Mouse (Mus musculus) lung, postnatal 0 days (tissue): ENCODE results near the gene Aldh1l1. TPM values are rescaled to one million over a fixed set of nuclear protein-coding genes. Genes with fewer than 3 reads are reported as not detected.

ENCODE experiments used
- ATAC-seq: fragments of 200-750 bp; cut with Nextera tagmentation; 2 replicates; pipeline ENCODE4 v1.8.0; 2017; ENCODE audit warnings: moderate library complexity
- DNase-seq: peaks from one replicate; pipeline ENCODE4 v3.0.0-alpha.2; 2016; ENCODE audit warnings: low spot score
- H3K27ac ChIP-seq: fragments of 300-500 bp; sonication (generic); 2 replicates; pipeline ENCODE4 v1.5.1; 2014; ENCODE audit warnings: antibody characterized with exemption, mild to moderate bottlenecking, low read length, mixed read lengths
- H3K27me3 ChIP-seq: fragments of 300-500 bp; sonication (generic); replicated peaks from 2 replicates; pipeline ENCODE4 v1.6.1; 2014; ENCODE audit warnings: low read length, mixed read lengths; ENCODE audit not compliant: insufficient read depth
- H3K36me3 ChIP-seq: fragments of 300-500 bp; sonication (generic); 2 replicates; pipeline ENCODE4 v1.6.1; 2014; ENCODE audit warnings: low read length, mixed read lengths; ENCODE audit not compliant: insufficient read depth
- H3K4me1 ChIP-seq: fragments of 300-500 bp; sonication (generic); 2 replicates; pipeline ENCODE4 v1.6.1; 2014; ENCODE audit warnings: antibody characterized with exemption, low read depth, low read length, mixed read lengths; ENCODE audit not compliant: insufficient read depth
- H3K4me2 ChIP-seq: fragments of 300-500 bp; sonication (generic); replicated peaks from 2 replicates; pipeline ENCODE4 v1.6.1; 2014; ENCODE audit warnings: low read depth, mild to moderate bottlenecking, low read length, moderate library complexity, mixed read lengths
- H3K4me3 ChIP-seq: fragments of 300-500 bp; sonication (generic); 2 replicates; pipeline ENCODE4 v1.5.1; 2014; ENCODE audit warnings: low read depth, low read length
- H3K9ac ChIP-seq: fragments of 300-500 bp; sonication (generic); replicated peaks from 2 replicates; pipeline ENCODE4 v1.6.1; 2014; ENCODE audit warnings: low read depth, mild to moderate bottlenecking
- H3K9me3 ChIP-seq: fragments of 300-500 bp; sonication (generic); 2 replicates; pipeline ENCODE4 v1.6.1; 2016; ENCODE audit warnings: low read length, mixed read lengths
- CTCF ChIP-seq: IDR thresholded peaks from 2 replicates; pipeline ENCODE4 v1.5.1; 2016; ENCODE audit warnings: antibody characterized with exemption, mild to moderate bottlenecking
- EP300 ChIP-seq: IDR thresholded peaks from 2 replicates; pipeline ENCODE4 v1.6.1; 2016; ENCODE audit warnings: antibody characterized with exemption, mild to moderate bottlenecking, control low read depth
- WGBS: fragments of 180-500 bp; shearing (Covaris S2); extraction: QIAGEN DNeasy Blood & Tissue Kit; methylation state at CpG from one replicate; pipeline ENCODE4 v1.1.7; 2014; 5-methylcytosine and 5-hydroxymethylcytosine counted together
- polyA plus RNA-seq: library from polyadenylated mRNA; unstranded; fragments of >200 nt; fragmentation: Nextera tagmentation; extraction: Ambion mirVana; gene quantifications from 2 replicates; pipeline ENCODE4 v1.2.1, GENCODE M21; 2015

The Aldh1l1 gene
- polyA plus RNA-seq, 1 experiment from 2014 or later = 4.8 TPM

DNA sequence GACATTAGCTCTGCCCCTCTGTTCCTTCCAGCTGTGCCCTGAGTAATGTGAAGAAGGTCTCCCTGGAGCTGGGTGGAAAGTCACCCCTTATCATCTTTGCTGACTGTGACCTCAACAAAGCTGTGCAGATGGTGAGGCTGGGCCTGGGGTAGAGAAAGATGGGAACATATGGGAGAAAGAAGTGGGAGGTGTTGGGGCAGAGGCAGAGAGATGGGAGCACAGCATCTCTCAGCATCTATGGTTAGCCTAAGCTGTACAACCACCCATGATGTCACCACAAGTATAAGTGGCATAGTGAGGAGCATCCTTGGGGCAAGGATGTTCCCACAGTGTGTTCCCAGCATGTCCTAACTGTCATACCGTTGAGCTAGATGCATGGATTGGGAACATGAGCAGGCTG lies 104.5 kb downstream of the Aldh1l1 start:
- WGBS = 100% methylated on average over 1 of the region's 1 CpGs
- no peak overlapping the region for H3K9ac ChIP-seq
- no peaks in the 10 kb centered on the region for H3K27me3 ChIP-seq
- ATAC-seq (no peak), DNase-seq (no peak)
- H3K9me3 ChIP-seq = no peaks in the 10 kb centered on the region
- H3K4me3 ChIP-seq = no peak overlapping the region
- no peak overlapping the region for H3K4me2 ChIP-seq
- no peaks in the 10 kb centered on the region for H3K4me1 ChIP-seq
- no peaks in the 10 kb centered on the region for H3K36me3 ChIP-seq
- TF ChIP-seq CTCF (no peak), EP300 (no peak)
- H3K27ac ChIP-seq = no peak overlapping the region

DNA sequence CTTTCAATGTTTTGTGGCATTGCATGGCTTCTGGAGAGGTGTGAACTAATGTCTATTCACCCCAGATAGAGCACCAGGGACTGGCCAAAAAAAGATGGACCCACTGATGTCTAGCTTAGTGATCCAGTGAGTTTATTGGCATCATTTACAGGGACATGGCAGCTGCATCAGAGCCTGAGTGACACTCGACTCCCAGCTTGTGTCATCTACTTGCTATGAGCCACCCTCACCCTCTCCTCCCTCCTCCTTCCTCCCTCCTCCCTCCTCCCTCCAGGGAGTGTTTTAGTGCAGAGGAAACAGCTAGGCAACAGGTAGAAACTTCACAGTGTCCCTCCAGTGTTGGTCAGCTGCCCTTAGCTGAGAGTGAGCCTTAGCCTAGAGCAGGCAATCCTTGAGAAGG lies 108.7 kb downstream of the Aldh1l1 start:
- no peak for TF ChIP-seq EP300
- TF ChIP-seq CTCF = no peak
- ATAC-seq (no peak), DNase-seq (no peak)
- Histone ChIP-seq H3K9me3 (no peaks in the 10 kb centered on the region), H3K27me3 (no peaks in the 10 kb centered on the region), H3K27ac (no peak overlapping the region), H3K9ac (no peak overlapping the region), H3K36me3 (no peaks in the 10 kb centered on the region), H3K4me1 (no peaks in the 10 kb centered on the region), H3K4me3 (no peak overlapping the region), H3K4me2 (no peak overlapping the region)
- WGBS = 71% methylated on average over 1 of the region's 1 CpGs

DNA sequence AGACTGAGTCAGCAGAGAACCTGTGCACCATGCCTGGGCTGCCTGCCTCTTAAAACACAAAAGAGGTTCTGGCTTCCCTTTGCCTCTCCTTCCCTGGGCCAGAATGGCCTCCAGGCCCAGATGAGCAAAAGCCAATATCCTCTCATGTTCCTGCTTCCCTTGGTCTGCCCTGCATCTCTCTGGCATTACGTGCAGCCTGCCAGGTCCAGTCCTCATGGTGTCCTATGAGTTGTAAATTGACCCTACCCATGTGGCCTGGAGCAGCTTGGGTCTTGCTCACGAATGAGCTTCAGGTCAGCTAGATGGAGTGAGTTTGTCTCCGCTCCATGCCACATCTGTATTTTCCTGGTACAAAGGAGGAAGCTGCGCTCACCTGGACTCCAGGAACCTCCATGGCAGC lies 110.8 kb downstream of the Aldh1l1 start:
- Histone ChIP-seq H3K27me3 (no peaks in the 10 kb centered on the region), H3K9me3 (no peaks in the 10 kb centered on the region), H3K4me1 (no peaks in the 10 kb centered on the region), H3K4me2 (no peak overlapping the region), H3K36me3 (no peaks in the 10 kb centered on the region), H3K4me3 (no peak overlapping the region), H3K27ac (no peak overlapping the region), H3K9ac (no peak overlapping the region)
- DNase-seq = no peak
- 78% methylated on average over 4 of the region's 4 CpGs for WGBS
- no peak for TF ChIP-seq EP300
- ATAC-seq = no peak

DNA sequence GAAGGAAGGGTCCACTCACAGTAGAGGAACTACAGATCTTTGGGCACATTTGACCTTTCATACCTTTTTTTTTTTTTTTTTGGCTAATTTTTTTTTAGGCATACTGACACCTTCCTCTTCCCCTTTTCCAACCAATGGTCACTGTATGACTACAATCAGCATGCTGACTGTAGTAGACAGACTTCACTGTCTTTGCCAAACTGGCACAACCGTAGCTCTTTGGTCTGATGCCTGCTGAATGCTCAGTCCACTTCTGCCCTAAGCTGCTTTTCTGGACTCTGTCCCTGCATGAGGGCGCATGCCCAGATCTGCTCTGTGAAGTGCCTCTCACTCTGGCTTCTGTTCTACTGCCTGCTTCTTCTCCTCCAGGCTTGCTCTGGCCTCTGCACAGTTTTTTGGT lies 111.4 kb downstream of the Aldh1l1 start:
- H3K9me3 ChIP-seq = no peaks in the 10 kb centered on the region
- H3K4me3 ChIP-seq = no peak overlapping the region
- TF ChIP-seq CTCF = no peak
- no peak for TF ChIP-seq EP300
- 76% methylated on average over 2 of the region's 2 CpGs for WGBS
- H3K27ac ChIP-seq = no peak overlapping the region
- H3K36me3 ChIP-seq = no peaks in the 10 kb centered on the region
- DNase-seq (no peak), ATAC-seq (no peak)
- H3K27me3 ChIP-seq = no peaks in the 10 kb centered on the region
- no peak overlapping the region for H3K9ac ChIP-seq
- no peaks in the 10 kb centered on the region for H3K4me1 ChIP-seq
- no peak overlapping the region for H3K4me2 ChIP-seq

DNA sequence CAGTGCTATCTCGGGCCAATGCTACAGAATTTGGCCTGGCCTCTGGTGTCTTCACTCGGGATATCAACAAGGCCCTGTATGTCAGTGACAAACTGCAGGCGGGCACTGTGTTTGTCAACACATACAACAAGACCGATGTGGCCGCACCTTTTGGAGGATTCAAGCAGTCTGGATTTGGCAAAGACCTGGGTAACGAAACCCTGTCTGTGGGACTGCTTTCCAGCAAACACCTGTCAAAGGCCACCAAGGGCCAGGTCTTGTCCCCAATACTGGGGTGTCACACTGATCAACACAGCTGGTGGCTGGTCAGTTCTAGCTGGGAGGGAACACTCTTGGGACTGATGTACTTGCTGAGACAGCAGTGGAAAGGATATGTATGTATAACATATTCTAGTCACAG lies 112.0 kb downstream of the Aldh1l1 start:
- Histone ChIP-seq H3K27ac (no peak overlapping the region), H3K4me2 (no peak overlapping the region), H3K36me3 (no peaks in the 10 kb centered on the region), H3K4me3 (no peak overlapping the region), H3K27me3 (no peaks in the 10 kb centered on the region), H3K9ac (no peak overlapping the region), H3K4me1 (no peaks in the 10 kb centered on the region), H3K9me3 (no peaks in the 10 kb centered on the region)
- ATAC-seq (no peak), DNase-seq (no peak)
- 84% methylated on average over 6 of the region's 6 CpGs for WGBS
- no peak for TF ChIP-seq CTCF
- TF ChIP-seq EP300 = no peak

DNA sequence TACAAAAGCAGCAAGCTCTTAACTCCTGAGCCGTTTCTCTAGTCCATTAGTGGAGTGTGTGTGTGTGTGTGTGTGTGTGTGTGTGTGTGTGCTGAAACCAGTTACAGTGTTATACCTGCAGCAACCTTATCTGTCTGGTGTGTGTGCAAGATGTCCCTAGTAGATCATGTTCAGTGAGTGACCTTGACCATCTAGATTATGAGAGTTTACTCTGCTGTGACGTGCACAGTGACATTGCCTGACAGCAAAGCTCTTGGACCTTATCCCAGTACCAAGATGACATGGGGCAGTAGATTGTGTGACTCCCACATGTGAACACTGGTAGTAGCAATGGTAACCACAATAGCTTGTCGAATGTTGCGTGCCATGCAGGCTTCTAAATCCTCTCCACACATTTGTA lies 114.1 kb downstream of the Aldh1l1 start:
- no peak overlapping the region for H3K4me2 ChIP-seq
- H3K4me3 ChIP-seq = no peak overlapping the region
- 66% methylated on average over 4 of the region's 4 CpGs for WGBS
- H3K9ac ChIP-seq = no peak overlapping the region
- no peaks in the 10 kb centered on the region for H3K9me3 ChIP-seq
- H3K27ac ChIP-seq = no peak overlapping the region
- no peaks in the 10 kb centered on the region for H3K4me1 ChIP-seq
- no peak for ATAC-seq
- no peaks in the 10 kb centered on the region for H3K36me3 ChIP-seq
- no peak for TF ChIP-seq EP300
- no peak for TF ChIP-seq CTCF
- DNase-seq = no peak
- H3K27me3 ChIP-seq = no peaks in the 10 kb centered on the region

DNA sequence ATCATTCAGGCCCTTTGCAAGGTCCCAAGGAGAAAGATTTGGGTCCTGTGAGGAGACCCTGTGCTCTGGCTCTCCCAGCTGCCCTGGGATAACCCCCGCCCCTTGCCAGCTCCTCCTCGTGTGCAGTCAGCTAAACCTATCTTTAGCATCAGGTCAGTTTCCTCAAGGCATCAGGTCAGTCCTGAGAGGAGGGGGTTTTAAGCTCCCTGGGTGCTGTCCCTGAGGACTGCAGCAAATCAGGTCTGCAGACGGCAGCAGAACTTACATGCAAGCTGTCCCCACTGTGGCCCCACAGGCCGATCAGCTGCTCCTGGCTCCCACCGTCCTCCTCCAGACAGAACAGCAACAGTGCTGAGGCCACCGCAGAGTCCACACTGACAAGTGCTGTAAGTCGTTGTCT lies 115.5 kb downstream of the Aldh1l1 start:
- DNase-seq (no peak), ATAC-seq (no peak)
- no peak overlapping the region for H3K9ac ChIP-seq
- no peak overlapping the region for H3K27ac ChIP-seq
- H3K4me3 ChIP-seq = no peak overlapping the region
- 49% methylated on average over 7 of the region's 7 CpGs for WGBS
- H3K36me3 ChIP-seq = no peaks in the 10 kb centered on the region
- H3K4me1 ChIP-seq = no peaks in the 10 kb centered on the region; the same call in 1 of the 2 replicates
- no peak for TF ChIP-seq EP300
- no peak for TF ChIP-seq CTCF
- H3K9me3 ChIP-seq = no peaks in the 10 kb centered on the region
- no peaks in the 10 kb centered on the region for H3K27me3 ChIP-seq
- no peak overlapping the region for H3K4me2 ChIP-seq
